16 mouse cellular contexts compared by ENCODE assay signal in genomic region chr9:13455231-13455630, GRCm38 (mm10). TPM values are rescaled to one million over a fixed set of nuclear protein-coding genes. Genes with fewer than 3 reads are reported as not detected.
A peak's percentile ranks its signal among the peaks of the same experiment; 100 is the strongest.
DNase-seq lines count a peak whose midpoint lies in the region; ATAC-seq and TF ChIP-seq lines count a peak whose summit lies in the region.
"Had no signal": no experiment of that assay in that cellular context is flagged by ENCODE, and none has a peak within 500 bp of the region (broad histone marks: within the 10 kb centered on the region; RNA-seq: fewer than 3 reads in every experiment).

No protein-coding gene starts in this region.

- no peak for TF ChIP-seq CTCF in liver, postnatal 0 days (IDR thresholded peaks at IDR 0.05; ENCODE audit: low read depth)

- peaks cover 18% of the 10 kb centered on the region for H3K4me1 ChIP-seq in forebrain, embryonic 10.5 days
- peaks cover 5% of the 10 kb centered on the region for H3K4me1 ChIP-seq in forebrain, embryonic 15.5 days
- H3K4me1 ChIP-seq in hindbrain, embryonic 12.5 days = peaks cover 16% of the 10 kb centered on the region
- H3K4me1 ChIP-seq in hindbrain, embryonic 13.5 days (replicated peaks) = peaks cover 17% of the 10 kb centered on the region
- peaks cover 21% of the 10 kb centered on the region for H3K4me1 ChIP-seq in midbrain, embryonic 10.5 days
- H3K4me1 ChIP-seq in midbrain, embryonic 14.5 days (ENCODE audit: control insufficient read depth, insufficient read depth, low read length) = 0 out of 2 replicates have a peak, but pooled peaks cover 5% of the 10 kb centered on the region
- H3K4me1 ChIP-seq in hindbrain, embryonic 16.5 days (ENCODE audit: control insufficient read depth, insufficient read depth, low read depth, low read length) = peaks cover 6% of the 10 kb centered on the region
- no peaks in the 10 kb centered on the region for H3K4me1 ChIP-seq in liver, postnatal 0 days (ENCODE audit: insufficient read depth)
- H3K4me1 ChIP-seq: liver, embryonic 13.5 days; megakaryocyte, embryonic 14.5 days had no signal

- no peak for DNase-seq in forebrain, embryonic 10.5 days (ENCODE audit: extremely low spot score, low spot score)
- DNase-seq in midbrain, embryonic 10.5 days (ENCODE audit: low spot score) = no peak
- no peak for DNase-seq in midbrain, embryonic 14.5 days
- DNase-seq in liver, postnatal 0 days = no peak
- DNase-seq: adrenal gland, adult 8-10 months; cerebellum, postnatal 10 days; liver, embryonic 13.5 days had no signal

- no peak for TF ChIP-seq EP300 in liver, postnatal 0 days (IDR thresholded peaks at IDR 0.05; ENCODE audit: low read depth)

- H3K27ac ChIP-seq in forebrain, embryonic 10.5 days = peak overlapping the region; percentile 75
- H3K27ac ChIP-seq in forebrain, embryonic 15.5 days (replicated peaks) = no peak overlapping the region
- H3K27ac ChIP-seq in hindbrain, embryonic 12.5 days = peak overlapping the region; percentile 52; the same call in 1 of the 2 replicates
- H3K27ac ChIP-seq in hindbrain, embryonic 13.5 days = no peak overlapping the region
- H3K27ac ChIP-seq in midbrain, embryonic 10.5 days (replicated peaks) = peak overlapping the region; percentile 79
- no peak overlapping the region for H3K27ac ChIP-seq in midbrain, embryonic 14.5 days (replicated peaks; ENCODE audit: low read depth, low read length)
- peak overlapping the region; percentile 40; the same call in 1 of the 2 replicates for H3K27ac ChIP-seq in hindbrain, embryonic 16.5 days (ENCODE audit: low read depth, low read length)
- H3K27ac ChIP-seq in liver, postnatal 0 days (ENCODE audit: low read depth) = no peak overlapping the region
- H3K27ac ChIP-seq: liver, embryonic 13.5 days had no signal

- H3K4me3 ChIP-seq in forebrain, embryonic 10.5 days = no peak overlapping the region
- H3K4me3 ChIP-seq in forebrain, embryonic 15.5 days = no peak overlapping the region
- no peak overlapping the region for H3K4me3 ChIP-seq in hindbrain, embryonic 12.5 days
- H3K4me3 ChIP-seq in hindbrain, embryonic 13.5 days = no peak overlapping the region
- H3K4me3 ChIP-seq in midbrain, embryonic 10.5 days = peak overlapping the region; percentile 5; the same call in 1 of the 2 replicates
- no peak overlapping the region for H3K4me3 ChIP-seq in midbrain, embryonic 14.5 days (replicated peaks; ENCODE audit: low read depth, low read length)
- H3K4me3 ChIP-seq in hindbrain, embryonic 16.5 days (ENCODE audit: low read length) = no peak overlapping the region
- H3K4me3 ChIP-seq in liver, postnatal 0 days (ENCODE audit: low read depth, low read length) = no peak overlapping the region
- H3K4me3 ChIP-seq: liver, embryonic 13.5 days; megakaryocyte, embryonic 14.5 days had no signal

- no peaks in the 10 kb centered on the region for H3K36me3 ChIP-seq in forebrain, embryonic 10.5 days (replicated peaks)
- H3K36me3 ChIP-seq in forebrain, embryonic 15.5 days = no peaks in the 10 kb centered on the region
- no peaks in the 10 kb centered on the region for H3K36me3 ChIP-seq in hindbrain, embryonic 12.5 days
- H3K36me3 ChIP-seq in hindbrain, embryonic 13.5 days = no peaks in the 10 kb centered on the region
- H3K36me3 ChIP-seq in midbrain, embryonic 10.5 days = no peaks in the 10 kb centered on the region
- H3K36me3 ChIP-seq in midbrain, embryonic 14.5 days (ENCODE audit: control insufficient read depth, insufficient read depth, low read length) = no peaks in the 10 kb centered on the region
- H3K36me3 ChIP-seq in hindbrain, embryonic 16.5 days (ENCODE audit: control insufficient read depth, insufficient read depth, low read length) = no peaks in the 10 kb centered on the region
- H3K36me3 ChIP-seq in liver, postnatal 0 days (replicated peaks; ENCODE audit: insufficient read depth, low read length) = no peaks in the 10 kb centered on the region
- H3K36me3 ChIP-seq: liver, embryonic 13.5 days had no signal

- no peaks in the 10 kb centered on the region for H3K9me3 ChIP-seq in forebrain, embryonic 10.5 days
- no peaks in the 10 kb centered on the region for H3K9me3 ChIP-seq in forebrain, embryonic 15.5 days
- no peaks in the 10 kb centered on the region for H3K9me3 ChIP-seq in hindbrain, embryonic 12.5 days (replicated peaks)
- H3K9me3 ChIP-seq in hindbrain, embryonic 13.5 days = no peaks in the 10 kb centered on the region
- no peaks in the 10 kb centered on the region for H3K9me3 ChIP-seq in midbrain, embryonic 10.5 days (replicated peaks)
- H3K9me3 ChIP-seq in midbrain, embryonic 14.5 days (ENCODE audit: control insufficient read depth, low read length) = no peaks in the 10 kb centered on the region
- no peaks in the 10 kb centered on the region for H3K9me3 ChIP-seq in hindbrain, embryonic 16.5 days (ENCODE audit: control insufficient read depth, low read length)
- no peaks in the 10 kb centered on the region for H3K9me3 ChIP-seq in liver, postnatal 0 days (ENCODE audit: low read length)
- H3K9me3 ChIP-seq: liver, embryonic 13.5 days; megakaryocyte, embryonic 14.5 days had no signal

- 87% methylated on average over 1 of the region's 1 CpGs for WGBS in forebrain, embryonic 10.5 days
- WGBS in forebrain, embryonic 15.5 days = 92% methylated on average over 1 of the region's 1 CpGs
- 64% methylated on average over 1 of the region's 1 CpGs for WGBS in hindbrain, embryonic 12.5 days
- 88% methylated on average over 1 of the region's 1 CpGs for WGBS in hindbrain, embryonic 13.5 days
- 96% methylated on average over 1 of the region's 1 CpGs for WGBS in midbrain, embryonic 10.5 days
- WGBS in midbrain, embryonic 14.5 days = 87% methylated on average over 1 of the region's 1 CpGs
- WGBS in hindbrain, embryonic 16.5 days = 78% methylated on average over 1 of the region's 1 CpGs
- WGBS in liver, postnatal 0 days (ENCODE audit: insufficient replicate concordance) = 61% methylated on average over 1 of the region's 1 CpGs

- no peak for ATAC-seq in forebrain, embryonic 15.5 days (replicated peaks)
- ATAC-seq in hindbrain, embryonic 12.5 days (ENCODE audit: low FRiP score) = no peak
- no peak for ATAC-seq in hindbrain, embryonic 13.5 days (ENCODE audit: low FRiP score)
- no peak for ATAC-seq in midbrain, embryonic 14.5 days (ENCODE audit: low FRiP score, low TSS enrichment)
- ATAC-seq in hindbrain, embryonic 16.5 days = no peak
- ATAC-seq in liver, postnatal 0 days = no peak
- ATAC-seq: intestine, postnatal 0 days had no signal

- H3K4me2 ChIP-seq in forebrain, embryonic 15.5 days (replicated peaks) = no peak overlapping the region
- no peak overlapping the region for H3K4me2 ChIP-seq in hindbrain, embryonic 12.5 days (replicated peaks)
- H3K4me2 ChIP-seq in hindbrain, embryonic 13.5 days = no peak overlapping the region
- no peak overlapping the region for H3K4me2 ChIP-seq in midbrain, embryonic 14.5 days (ENCODE audit: low read length)
- no peak overlapping the region for H3K4me2 ChIP-seq in hindbrain, embryonic 16.5 days (ENCODE audit: low read length)
- H3K4me2 ChIP-seq in liver, postnatal 0 days (ENCODE audit: low read depth, low read length) = no peak overlapping the region
- H3K4me2 ChIP-seq: liver, embryonic 13.5 days had no signal

- H3K27me3 ChIP-seq in forebrain, embryonic 10.5 days (ENCODE audit: poor library complexity, severe bottlenecking) = no peaks in the 10 kb centered on the region
- H3K27me3 ChIP-seq in forebrain, embryonic 15.5 days = no peaks in the 10 kb centered on the region
- H3K27me3 ChIP-seq in hindbrain, embryonic 12.5 days = no peaks in the 10 kb centered on the region
- H3K27me3 ChIP-seq in hindbrain, embryonic 13.5 days = no peaks in the 10 kb centered on the region
- no peaks in the 10 kb centered on the region for H3K27me3 ChIP-seq in midbrain, embryonic 10.5 days (ENCODE audit: low read depth, poor library complexity, severe bottlenecking)
- no peaks in the 10 kb centered on the region for H3K27me3 ChIP-seq in midbrain, embryonic 14.5 days (ENCODE audit: control insufficient read depth, insufficient read depth, low read length)
- H3K27me3 ChIP-seq in hindbrain, embryonic 16.5 days (replicated peaks; ENCODE audit: control insufficient read depth, insufficient read depth, low read length) = no peaks in the 10 kb centered on the region
- H3K27me3 ChIP-seq in liver, postnatal 0 days (ENCODE audit: insufficient read depth, low read length) = no peaks in the 10 kb centered on the region
- H3K27me3 ChIP-seq: liver, embryonic 13.5 days had no signal

- no peak overlapping the region for H3K9ac ChIP-seq in forebrain, embryonic 15.5 days (replicated peaks)
- no peak overlapping the region for H3K9ac ChIP-seq in hindbrain, embryonic 12.5 days
- no peak overlapping the region for H3K9ac ChIP-seq in hindbrain, embryonic 13.5 days
- H3K9ac ChIP-seq in midbrain, embryonic 14.5 days (replicated peaks; ENCODE audit: low read length) = no peak overlapping the region
- no peak overlapping the region for H3K9ac ChIP-seq in hindbrain, embryonic 16.5 days (ENCODE audit: low read depth, low read length)
- H3K9ac ChIP-seq in liver, postnatal 0 days (replicated peaks) = no peak overlapping the region
- H3K9ac ChIP-seq: liver, embryonic 13.5 days had no signal

RNA-seq across cellular contexts. Expression of gene Gm17571, which starts 8.7 kb away (rescaled TPM):
- not detected in 2 replicates for polyA plus RNA-seq in forebrain, embryonic 10.5 days (2016; fragmentation: Nextera tagmentation; extraction: Ambion mirVana)
- not detected in 2 replicates for polyA plus RNA-seq in forebrain, embryonic 15.5 days (2015; fragmentation: Nextera tagmentation; extraction: Ambion mirVana)
- polyA plus RNA-seq in hindbrain, embryonic 12.5 days (2016; fragmentation: Nextera tagmentation; extraction: Ambion mirVana) = not detected in 2 replicates
- not detected in 2 replicates for polyA plus RNA-seq in hindbrain, embryonic 13.5 days (2015; fragmentation: Nextera tagmentation; extraction: Ambion mirVana)
- polyA plus RNA-seq in midbrain, embryonic 10.5 days (2016; fragmentation: Nextera tagmentation; extraction: Ambion mirVana) = not detected in 2 replicates
- polyA plus RNA-seq in midbrain, embryonic 14.5 days (2014; fragmentation: Nextera tagmentation; extraction: Ambion mirVana) = not detected in 2 replicates
- not detected in 2 replicates for polyA plus RNA-seq in hindbrain, embryonic 16.5 days (2015; fragmentation: Nextera tagmentation; extraction: Ambion mirVana)
- not detected in 2 replicates for polyA plus RNA-seq in liver, postnatal 0 days (2015; fragmentation: Nextera tagmentation; extraction: Ambion mirVana)
- polyA plus RNA-seq: frontal cortex, adult 2 months; intestine, postnatal 0 days; liver, embryonic 13.5 days; neural tube, embryonic 14.5 days; spleen, adult 2 months had no signal

Comparison
In these comparisons a context has a peak if more than half of its experiments do, and no peak if none do; other contexts are left out.
1. H3K27ac ChIP-seq: peak in forebrain, embryonic 10.5 days (single experiment), hindbrain, embryonic 12.5 days (single experiment), midbrain, embryonic 10.5 days (single experiment) and hindbrain, embryonic 16.5 days (single experiment); none in forebrain, embryonic 15.5 days (single experiment), hindbrain, embryonic 13.5 days (single experiment), midbrain, embryonic 14.5 days (single experiment) and liver, postnatal 0 days (single experiment).